Mouse (Mus musculus) neural tube, postnatal 0 days (tissue): Measurements from ENCODE around the gene Polr2f. TPM values are rescaled to one million over a fixed set of nuclear protein-coding genes. Genes with fewer than 3 reads are reported as not detected.

Experiments used
- polyA plus RNA-seq: library from polyadenylated mRNA; unstranded; fragments of >200 nt; fragmentation: Nextera tagmentation; extraction: Ambion mirVana; gene quantifications from 2 replicates; pipeline ENCODE4 v1.2.1, GENCODE M21; 2015

Polr2f gene
- 322 and 359 TPM in 2 replicates for polyA plus RNA-seq

DNA sequence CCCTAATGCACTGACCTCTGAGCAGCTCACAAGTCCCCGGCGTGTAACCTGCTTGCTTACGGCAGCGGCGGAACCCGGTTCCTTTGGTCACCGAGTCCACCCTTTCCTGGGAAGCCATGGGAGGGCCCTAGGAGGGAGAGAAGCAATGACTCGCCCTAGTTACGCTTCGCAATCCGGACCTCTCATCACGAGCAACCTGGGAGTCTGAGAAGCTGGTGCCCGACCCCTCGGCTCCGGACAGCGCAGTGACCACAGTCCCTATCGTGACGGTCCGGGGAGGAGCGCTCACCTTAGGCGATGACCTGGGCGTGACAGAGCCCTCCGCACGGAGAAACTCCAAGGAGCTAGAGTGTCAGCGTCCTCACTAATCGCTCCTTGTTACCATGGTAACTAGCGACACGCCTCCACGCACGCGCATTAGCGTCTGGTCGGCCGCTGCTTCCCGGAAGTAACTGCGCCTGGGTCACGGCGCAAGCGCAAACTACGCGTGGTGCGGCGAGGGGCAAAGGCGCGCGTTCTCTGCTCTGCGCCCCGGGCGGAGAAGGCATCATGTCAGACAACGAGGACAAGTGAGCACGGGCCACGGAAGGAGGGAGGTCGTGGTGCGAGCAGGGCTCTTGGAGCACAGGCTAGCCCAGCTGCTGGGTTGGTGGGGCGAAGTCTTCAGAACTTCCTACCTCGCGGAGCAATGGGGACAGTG is at the start of gene Polr2f, which contains the start of gene 1700088E04Rik:
TSS of gene Polr2f (plus strand) at position 144 of the 700 bp plus-strand sequence.
TSS of gene 1700088E04Rik (minus strand) at position 388 of the 700 bp plus-strand sequence.

DNA sequence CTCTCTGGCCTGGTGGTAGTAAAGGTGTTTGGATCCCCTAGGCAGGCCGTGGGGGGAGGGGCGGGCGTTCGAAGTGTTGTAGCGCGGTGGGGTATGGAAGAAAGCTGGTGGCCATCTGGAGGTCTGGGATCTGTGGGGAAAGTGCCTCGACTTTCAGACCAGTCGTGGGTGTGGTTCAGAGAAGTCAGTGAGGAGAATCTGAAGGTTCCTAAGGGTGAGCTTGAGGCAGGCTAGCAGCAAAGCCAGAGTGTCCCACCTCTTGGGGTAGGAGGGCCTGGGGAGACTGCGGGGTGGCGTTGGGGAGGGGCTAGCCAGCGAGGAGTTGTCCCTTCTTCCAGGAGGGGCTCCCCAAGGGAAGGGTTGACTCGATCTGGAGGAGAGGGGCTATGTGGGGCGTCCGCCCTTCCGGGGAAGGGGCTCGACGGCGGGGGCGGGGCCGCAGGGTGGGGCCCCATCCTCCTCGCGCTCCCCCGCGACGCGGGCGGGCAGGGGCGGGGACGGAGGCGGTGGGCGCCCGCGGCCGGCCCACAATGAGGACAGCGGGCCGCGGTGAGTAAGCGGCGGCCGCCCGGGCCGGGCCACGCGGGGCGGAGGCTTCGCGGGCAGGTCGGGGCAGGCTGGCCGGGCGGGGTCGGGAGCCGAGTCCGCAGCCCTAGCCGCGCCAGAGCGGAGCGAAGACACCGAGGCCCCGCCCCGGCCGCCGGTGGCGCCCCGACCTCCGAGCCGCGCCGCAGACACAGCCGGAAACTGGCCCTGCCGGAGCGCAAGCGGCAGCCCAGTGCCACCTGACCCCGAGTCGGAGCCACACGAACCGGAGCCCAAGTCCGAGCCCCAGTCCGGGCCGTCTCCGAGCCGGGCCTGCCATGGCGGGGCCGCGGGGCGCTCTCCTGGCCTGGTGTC is 32.1 kb upstream of the Polr2f start, which contains the start of gene Micall1:
TSS of gene Micall1 (plus strand) at position 478 of the 900 bp plus-strand sequence.

GRCm38 (mm10) chr15:79165140-79165539 is 24.3 kb downstream of the Polr2f start, which contains the start of gene Sox10:
Gene Sox10, minus strand, starts transcription at chr15:79165240.

Other genes starting within 250 kb of the Polr2f start
- not detected in 2 replicates for gene Gm49510, start 241.3 kb upstream of the Polr2f start, polyA plus RNA-seq
- gene Sh3bp1, start 241.2 kb upstream of the Polr2f start, polyA plus RNA-seq = 3.8 and 4.8 TPM in 2 replicates
- gene Pdxp, start 227.1 kb upstream of the Polr2f start, polyA plus RNA-seq = 117 and 118 TPM in 2 replicates
- gene Lgals1, start 214.3 kb upstream of the Polr2f start, polyA plus RNA-seq = 224 and 275 TPM in 2 replicates
- gene Nol12, start 206.1 kb upstream of the Polr2f start, polyA plus RNA-seq = 55.4 and 55.8 TPM in 2 replicates
- 21.8 and 27.3 TPM in 2 replicates for gene Triobp, start 193.3 kb upstream of the Polr2f start, polyA plus RNA-seq
- 148 and 161 TPM in 2 replicates for gene H1f0, start 112.6 kb upstream of the Polr2f start, polyA plus RNA-seq
- 0.26 TPM in 1 of 2 replicates, not detected in the other for gene Galr3, start 99.1 kb upstream of the Polr2f start, polyA plus RNA-seq
- gene Ankrd54, start 78.1 kb upstream of the Polr2f start, polyA plus RNA-seq = 41.6 and 44.2 TPM in 2 replicates
- 151 and 153 TPM in 2 replicates for gene Eif3l, start 65.8 kb upstream of the Polr2f start, polyA plus RNA-seq
- 10.2 and 12.5 TPM in 2 replicates for gene Micall1, start 32.1 kb upstream of the Polr2f start, polyA plus RNA-seq
- 15.8 and 18.5 TPM in 2 replicates for gene 1700088E04Rik, start 244 bp downstream of the Polr2f start, polyA plus RNA-seq
- 28.5 and 31.4 TPM in 2 replicates for gene Sox10, start 24.2 kb downstream of the Polr2f start, polyA plus RNA-seq
- 68.4 and 81.9 TPM in 2 replicates for gene Pick1, start 88.2 kb downstream of the Polr2f start, polyA plus RNA-seq
- gene Gm49486, start 88.4 kb downstream of the Polr2f start, polyA plus RNA-seq = 1.1 and 1.3 TPM in 2 replicates
- gene Slc16a8, start 113.8 kb downstream of the Polr2f start, polyA plus RNA-seq = 0.39 and 0.43 TPM in 2 replicates
- gene Baiap2l2, start 144.5 kb downstream of the Polr2f start, polyA plus RNA-seq = 11.4 TPM in 2 replicates
- gene Pla2g6, start 187.4 kb downstream of the Polr2f start, polyA plus RNA-seq = 13.6 and 14.8 TPM in 2 replicates
- gene Maff, start 205.6 kb downstream of the Polr2f start, polyA plus RNA-seq = 0.83 and 1.8 TPM in 2 replicates